Mouse (Mus musculus): ENCODE results near the gene Lman2l.

DNA sequence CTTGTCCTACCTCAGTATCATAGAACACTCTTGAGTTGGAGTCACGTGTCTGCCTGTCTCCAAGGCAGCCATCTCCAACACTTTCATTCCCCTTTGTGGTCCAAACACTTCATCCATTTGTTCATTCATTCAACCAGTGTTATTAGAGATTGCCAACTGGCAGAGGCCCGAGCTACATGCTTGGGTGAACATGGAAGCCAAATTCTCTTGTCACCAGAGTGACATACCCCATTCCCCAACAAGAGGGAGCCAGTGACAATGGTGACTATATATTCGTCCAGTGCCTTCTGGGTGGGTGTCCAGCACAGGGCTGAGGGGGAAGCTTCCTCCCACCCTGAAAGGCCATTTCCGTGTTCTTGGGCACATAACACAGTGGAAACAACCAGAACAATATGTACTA is 65.5 kb downstream of the Lman2l start:
- TF ChIP-seq CTCF (IDR thresholded peaks at IDR 0.05; ENCODE audit: borderline replicate concordance, extremely low read depth, insufficient read depth, insufficient read length), result no peak
- no peak for TF ChIP-seq POLR2A (IDR thresholded peaks at IDR 0.05; ENCODE audit: borderline replicate concordance, extremely low read depth, insufficient read depth, insufficient read length, poor library complexity, severe bottlenecking)
